Mouse (Mus musculus): ENCODE data around the gene Gm10647.

- TF ChIP-seq CTCF (IDR thresholded peaks at IDR 0.05; ENCODE audit: insufficient read depth, low read depth, low read length): no peak
- no peak for TF ChIP-seq POLR2A (IDR thresholded peaks at IDR 0.05; ENCODE audit: insufficient read depth, low read depth, low read length)
Measured at GRCm38 (mm10) chr9:66820996-66821395, 24.2 kb downstream of the Gm10647 start.
